Mouse (Mus musculus) heart, postnatal 4 days (tissue): ENCODE results near the gene Alk. TPM values are rescaled to one million over a fixed set of nuclear protein-coding genes. Genes with fewer than 3 reads are reported as not detected.
A peak's percentile ranks its signal among the peaks of the same experiment; 100 is the strongest.

Experiments used
- DNase-seq: peaks from one replicate; pipeline ENCODE4 v3.0.0; 2021
- total RNA-seq, 2 experiments: library from RNA; stranded (reverse); gene quantifications; 2 replicates each; pipeline ENCODE4 v1.2.3; 2021

Gene Alk
- total RNA-seq, 2 experiments from 2014 or later, result 0.07 to 0.19 TPM

DNA sequence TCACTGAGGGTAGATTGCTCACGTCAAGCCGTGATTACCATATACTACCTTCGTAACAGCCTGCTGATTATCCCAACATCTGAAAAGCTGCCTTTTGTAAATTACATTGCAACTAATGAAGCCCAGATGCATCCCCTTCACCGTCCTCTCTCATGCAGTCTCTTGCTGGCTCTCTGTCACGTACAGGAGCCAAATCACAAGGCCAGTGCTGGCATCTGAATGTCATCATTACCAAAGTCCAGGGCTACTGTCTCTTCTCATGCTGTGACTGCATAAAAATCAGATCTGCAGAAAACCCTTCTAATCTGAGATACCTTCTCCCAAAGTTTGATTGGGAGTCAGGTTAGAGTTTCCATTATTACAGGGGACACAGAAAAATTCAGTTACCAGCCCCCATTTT lies 351.0 kb downstream of the Alk start:
- no peak for DNase-seq

DNA sequence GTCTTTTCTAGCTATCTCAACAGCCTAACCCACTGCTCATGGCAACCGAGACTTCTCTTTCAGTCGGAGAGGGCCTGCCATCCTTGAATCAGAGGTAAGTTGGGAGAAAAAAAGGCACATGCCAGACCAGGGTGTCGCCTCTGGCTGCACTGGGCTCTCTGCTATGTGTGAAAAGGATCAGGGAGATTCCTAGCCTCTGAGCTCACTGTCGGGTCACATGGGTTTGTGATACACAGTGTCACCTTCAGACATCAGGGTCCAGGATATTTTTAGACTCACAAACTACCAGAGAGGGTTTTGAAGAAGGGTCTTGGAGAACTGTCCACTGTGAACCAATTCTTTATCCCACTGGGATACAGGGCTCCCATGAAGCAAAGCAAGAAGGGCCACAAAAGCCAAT lies 352.9 kb downstream of the Alk start:
- peak; percentile 19 for DNase-seq

DNA sequence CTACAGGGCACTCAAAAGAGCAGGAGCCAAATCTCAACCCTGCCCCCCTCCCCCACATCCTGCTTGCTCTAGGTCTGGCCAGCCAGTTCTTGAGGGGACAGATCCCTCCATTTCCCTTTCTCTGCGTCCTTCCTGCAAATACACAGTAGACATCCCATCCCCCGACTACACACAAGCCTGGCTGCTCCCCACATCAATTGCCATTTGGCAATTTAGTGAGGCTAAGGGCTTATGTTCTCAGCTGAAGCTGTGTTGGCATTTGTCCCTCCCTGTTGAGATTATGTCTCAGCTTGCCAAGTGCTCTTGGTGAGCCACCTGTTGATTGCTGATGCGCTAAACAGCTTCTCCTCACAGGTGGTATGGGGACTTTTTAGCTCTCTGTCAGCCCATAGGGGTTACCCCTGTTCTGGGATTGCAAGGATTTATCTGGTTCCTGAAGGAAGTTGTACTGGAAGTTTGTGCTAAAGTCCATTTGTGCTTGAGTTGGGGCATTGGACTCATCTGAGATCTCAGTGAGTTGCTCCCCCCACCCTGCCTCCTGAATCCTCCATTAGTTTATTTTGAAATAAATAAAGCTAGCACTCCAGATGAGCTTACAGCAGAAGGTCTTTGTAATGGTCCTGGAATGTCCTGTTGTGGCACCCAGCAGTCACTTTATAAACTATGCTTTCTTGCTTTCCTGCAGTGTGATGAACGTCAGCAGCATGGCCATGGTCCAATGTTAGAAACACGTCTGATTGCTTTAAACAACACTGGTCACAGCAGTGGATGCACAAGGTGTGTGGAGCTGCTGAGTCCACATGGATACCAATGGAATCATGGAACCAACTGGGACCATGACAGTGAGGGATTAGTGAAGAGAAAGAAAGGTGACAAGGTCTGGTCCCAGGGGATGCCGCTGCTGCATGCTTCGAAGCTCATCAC lies 353.7 kb downstream of the Alk start:
- DNase-seq, result peak; percentile 25

DNA sequence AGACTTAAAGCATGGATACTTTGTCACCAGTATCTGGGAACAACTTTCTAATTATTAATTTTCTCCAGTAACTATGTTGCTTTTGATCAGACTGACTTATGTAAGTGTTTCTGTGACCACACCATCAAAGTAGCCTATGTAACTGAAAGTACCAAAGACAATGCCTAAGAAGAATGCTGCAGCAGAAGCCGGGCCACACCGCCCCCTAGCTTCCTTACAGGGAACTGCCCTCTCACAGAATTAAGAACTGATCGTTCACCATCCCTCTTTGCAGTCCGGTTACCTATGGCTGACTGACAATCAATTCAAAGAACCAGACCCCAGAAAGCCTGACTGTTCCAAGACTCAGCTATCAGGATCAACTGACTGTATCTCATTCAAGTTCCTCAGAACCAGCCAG lies 362.4 kb downstream of the Alk start:
- DNase-seq, result peak; percentile 50

DNA sequence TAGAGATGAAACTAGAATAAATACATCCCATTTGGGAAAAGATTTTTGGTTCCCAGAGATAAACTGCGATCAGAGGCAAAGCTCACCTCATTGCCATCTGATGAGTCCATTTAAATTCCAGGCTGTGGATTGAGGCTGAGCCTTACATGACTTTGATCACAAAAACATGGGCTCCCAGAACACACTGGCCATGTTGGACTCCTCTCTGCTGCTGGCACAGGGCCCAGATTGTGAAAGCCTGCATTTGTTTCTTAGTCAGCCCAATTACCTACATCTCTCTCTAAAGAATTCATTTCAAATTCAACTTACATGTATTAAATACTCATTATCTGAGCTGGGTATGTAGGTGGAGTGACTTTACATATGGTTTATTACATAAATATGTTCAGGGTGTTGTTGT lies 367.1 kb downstream of the Alk start:
- DNase-seq, result peak; percentile 21

DNA sequence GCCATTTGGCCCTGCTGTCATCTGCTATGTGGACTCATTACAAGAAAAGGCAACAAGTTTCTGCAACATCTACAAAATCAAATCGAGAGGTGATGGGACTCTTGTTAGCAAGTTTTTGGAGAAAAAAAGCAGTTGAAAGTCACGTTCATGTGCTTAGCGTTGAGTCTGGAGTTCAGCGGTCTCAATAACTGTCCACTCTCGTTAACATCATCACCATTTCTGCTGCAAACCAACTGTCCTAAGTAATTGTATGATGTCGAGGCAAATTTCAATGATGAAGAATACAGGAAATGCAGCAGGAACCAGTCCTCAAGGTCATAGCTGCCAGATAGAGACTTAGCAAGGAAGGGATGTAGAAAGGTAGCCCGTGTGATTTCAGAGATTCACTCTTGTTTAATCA lies 373.5 kb downstream of the Alk start:
- no peak for DNase-seq

DNA sequence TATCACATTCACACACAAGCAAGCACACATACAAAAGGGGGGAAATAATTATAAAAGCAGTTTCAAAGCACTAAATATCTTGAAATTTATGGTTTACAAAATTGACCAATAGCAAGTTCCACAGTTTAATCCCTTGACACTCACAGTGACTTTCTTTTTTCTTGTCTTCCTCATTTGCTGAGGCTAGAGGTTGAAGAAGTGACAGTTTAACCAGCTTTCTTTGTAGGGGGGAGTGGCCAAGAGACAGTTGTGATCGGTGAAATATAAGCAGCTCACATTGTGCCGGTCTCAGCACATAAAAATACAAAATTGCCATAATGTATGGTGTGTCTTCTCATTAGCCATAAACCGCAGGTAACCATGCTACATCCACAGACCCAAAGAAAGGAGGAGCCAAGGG lies 385.6 kb downstream of the Alk start:
- DNase-seq, result no peak

DNA sequence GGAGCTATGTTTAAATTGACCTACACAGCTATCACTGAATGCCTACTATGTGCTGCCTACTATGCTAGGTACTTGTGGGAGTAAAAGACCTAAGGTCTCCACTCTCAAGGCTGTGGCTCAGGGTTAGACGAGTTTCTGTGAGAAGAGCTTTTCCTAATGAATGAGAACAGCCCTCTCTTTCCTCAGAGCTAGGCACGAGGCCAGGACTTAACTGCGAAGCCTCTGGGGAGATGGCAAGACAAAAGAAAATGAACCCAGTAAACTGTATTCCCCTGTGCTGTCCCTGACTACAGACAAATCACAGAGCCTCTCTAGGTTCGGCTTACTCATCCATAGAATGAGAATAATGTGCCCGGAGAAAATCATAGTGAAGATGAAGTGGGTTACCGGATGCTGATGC lies 406.9 kb downstream of the Alk start:
- DNase-seq, result peak; percentile 10

DNA sequence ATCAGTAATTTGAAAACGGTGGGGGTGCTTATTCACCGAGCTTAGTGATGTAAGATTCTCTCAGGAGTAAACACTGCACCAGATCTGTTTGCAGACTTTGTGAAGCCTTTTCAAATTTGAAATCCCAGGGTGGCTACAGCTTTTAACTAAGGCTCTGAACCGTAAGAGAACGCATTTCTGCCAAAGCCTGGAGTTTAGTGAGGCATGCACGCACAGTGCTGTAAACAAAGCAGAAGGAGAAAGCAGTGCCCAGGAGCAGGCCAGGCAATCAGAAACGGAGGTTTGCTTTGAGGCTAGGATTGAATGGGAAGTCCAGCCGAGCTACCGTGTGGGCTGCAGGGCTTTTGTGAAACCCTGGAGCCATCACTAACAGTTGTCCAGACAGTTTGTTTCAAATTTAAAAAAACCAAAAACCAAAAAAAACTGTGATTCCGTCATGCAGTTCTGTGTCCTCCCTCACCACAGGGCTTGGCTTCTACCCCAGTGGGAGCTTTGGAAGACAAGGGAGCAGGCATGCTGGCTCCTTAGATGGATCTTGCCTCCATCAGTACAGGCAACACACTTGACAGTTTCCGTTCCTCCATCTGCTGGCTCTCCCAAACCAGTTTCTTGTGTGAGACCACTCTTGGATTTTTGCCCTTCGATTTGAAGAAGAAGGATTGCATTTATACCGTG lies 409.3 kb downstream of the Alk start:
- no peak for DNase-seq

DNA sequence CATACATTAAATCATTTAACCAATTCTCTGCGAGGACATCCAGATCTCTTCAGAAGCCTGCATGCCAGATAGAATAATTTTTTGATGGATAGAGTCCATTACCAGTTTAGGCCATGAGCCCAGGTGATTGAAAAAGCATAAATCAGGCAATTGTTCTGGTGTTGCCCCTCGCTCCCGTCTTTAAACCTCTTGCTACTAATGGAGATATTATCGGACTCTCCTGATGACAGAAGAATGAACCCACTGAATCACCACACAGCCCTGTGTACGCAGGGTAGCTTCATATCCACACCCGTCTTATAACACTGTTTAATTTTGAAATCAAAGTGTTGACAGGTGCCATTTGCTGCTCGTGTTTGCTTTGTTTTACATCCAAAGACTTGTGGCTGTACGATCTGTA lies 413.9 kb downstream of the Alk start:
- no peak for DNase-seq

DNA sequence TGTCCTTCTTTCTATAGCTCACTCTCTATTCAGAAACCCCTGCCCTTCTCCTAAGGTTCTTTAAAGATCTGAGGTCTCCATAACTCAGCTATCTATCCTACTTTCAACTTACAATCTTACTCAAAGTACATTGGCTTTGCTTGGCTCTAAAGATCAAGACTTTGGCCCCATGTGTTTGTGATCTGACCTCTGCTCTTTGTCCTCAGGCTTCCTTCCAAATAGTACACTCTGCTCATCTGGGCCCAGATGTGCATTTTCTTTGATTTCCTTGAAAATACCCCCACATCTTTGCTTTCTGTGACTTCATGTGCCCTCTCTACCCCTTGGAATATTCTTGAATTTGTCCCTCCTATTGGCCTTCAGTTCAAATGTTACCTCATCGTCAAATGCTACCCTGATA lies 417.4 kb downstream of the Alk start:
- DNase-seq, result no peak

DNA sequence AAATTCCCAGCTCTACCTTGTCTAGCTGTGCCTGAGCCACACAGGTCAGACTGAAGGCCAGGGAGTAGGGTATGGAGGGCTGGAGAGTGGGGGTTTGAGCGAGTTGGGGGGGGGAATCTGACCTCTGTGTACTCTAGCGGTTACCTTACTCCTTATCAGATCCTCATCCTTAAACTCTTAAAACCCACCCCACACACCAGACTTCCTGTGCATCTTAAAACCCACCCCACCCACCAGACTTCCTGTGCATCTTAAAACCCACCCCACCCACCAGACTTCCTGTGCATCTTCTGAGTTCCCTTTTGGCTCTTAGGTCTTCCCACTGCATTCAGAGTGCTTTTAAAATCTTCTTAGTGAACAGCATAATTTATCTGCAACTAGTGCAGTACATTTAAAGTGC lies 422.0 kb downstream of the Alk start:
- DNase-seq, result no peak

DNA sequence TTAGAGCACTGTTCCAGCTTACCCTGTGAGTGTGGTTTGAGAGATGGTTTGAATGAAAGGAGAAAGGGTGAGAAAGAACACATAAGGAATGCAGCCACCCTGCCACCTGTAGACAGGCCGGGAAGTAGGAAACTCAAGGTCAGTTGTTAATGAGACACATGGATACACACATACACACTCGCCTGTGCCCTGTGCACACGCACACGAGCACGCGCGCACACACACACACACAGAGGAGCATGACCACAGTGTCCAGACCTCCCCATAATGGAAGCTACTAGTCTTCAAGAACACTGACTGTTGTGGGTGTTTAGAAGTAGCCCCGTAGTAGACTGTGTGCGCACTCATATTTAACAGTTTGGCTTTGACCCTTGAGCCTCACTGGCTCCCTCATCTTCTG lies 424.2 kb downstream of the Alk start:
- no peak for DNase-seq

DNA sequence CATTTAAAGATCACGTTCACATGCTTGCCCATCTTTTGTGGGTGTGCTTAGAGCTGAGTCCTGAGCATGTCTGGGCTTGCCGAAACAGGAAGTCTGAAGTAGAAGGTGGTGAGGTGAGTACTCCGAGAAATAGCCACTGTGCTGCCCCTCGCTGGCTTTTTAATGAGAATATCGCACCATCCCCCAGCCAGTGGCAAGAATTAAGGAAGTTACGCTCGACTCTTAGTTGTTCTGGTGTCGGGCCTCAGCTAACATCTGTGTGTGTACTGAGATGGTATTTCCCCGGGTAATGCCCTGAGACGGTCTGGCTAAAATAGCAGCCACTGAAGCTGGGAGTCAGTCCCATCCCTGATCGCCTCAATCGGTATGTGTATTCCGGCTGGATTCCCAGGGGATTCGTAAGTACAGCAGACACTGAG lies 424.7 kb downstream of the Alk start:
- DNase-seq, result no peak

DNA sequence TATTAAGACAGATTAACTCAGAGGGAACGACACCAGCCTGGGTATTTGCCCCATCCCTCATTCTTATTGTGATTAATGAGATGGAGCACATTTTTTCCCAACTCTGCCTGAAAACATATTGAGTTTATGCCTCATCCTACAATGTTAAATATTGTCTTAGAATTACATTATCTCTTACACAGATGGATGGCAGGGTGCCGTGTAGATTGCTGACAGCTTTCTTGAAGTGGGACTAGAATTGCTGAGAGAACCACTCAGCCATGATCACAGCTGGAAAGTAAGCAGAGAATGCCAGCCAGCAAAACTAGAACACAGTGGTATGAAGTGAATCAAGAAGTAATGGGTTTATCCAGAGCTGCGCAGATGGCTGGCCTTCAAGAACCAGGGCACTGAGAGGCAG lies 430.6 kb downstream of the Alk start:
- no peak for DNase-seq

DNA sequence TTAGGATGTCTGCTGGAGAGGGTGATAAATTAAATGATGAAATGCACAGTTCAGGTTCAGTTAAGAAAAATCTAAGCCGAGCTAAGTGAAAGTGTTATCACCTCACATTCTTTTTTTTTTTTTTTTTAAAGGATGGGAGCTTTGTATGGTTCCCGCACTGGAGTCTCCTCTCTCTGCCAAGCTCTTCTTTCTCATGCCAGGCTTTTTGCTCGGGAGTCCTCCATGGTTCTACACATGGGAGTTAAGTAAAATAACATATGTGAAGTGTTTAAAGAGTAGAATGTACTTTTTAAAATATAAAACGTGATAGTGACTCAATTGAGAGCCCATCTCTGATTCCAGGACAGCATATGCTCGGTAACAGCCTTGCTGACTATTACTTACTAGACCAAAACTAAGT lies 436.3 kb downstream of the Alk start:
- DNase-seq, result no peak

DNA sequence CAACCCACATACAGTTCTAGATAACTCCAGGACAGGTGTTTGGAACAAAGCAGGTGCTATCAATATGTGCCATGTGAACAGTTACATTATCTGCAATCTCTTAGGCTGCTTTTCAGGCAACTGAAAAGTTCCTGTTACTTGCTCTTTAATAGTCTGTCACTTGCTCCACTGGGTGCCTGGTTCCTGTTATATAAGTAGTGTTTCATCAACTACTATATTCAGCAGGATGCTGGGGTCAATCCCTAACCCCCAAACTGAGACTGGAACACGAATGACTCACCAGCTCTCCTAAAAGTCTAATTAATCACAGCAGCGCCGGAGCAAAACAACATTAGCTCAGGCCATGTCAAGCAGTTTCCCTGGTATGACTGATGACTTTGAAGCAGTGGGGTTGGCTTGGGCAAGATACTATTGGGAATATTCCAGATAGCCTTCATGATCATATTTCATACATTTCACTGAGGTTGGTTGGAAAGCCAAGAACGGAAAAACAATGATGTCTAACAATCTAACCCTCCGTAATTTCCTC lies 445.5 kb downstream of the Alk start:
- DNase-seq, result no peak

DNA sequence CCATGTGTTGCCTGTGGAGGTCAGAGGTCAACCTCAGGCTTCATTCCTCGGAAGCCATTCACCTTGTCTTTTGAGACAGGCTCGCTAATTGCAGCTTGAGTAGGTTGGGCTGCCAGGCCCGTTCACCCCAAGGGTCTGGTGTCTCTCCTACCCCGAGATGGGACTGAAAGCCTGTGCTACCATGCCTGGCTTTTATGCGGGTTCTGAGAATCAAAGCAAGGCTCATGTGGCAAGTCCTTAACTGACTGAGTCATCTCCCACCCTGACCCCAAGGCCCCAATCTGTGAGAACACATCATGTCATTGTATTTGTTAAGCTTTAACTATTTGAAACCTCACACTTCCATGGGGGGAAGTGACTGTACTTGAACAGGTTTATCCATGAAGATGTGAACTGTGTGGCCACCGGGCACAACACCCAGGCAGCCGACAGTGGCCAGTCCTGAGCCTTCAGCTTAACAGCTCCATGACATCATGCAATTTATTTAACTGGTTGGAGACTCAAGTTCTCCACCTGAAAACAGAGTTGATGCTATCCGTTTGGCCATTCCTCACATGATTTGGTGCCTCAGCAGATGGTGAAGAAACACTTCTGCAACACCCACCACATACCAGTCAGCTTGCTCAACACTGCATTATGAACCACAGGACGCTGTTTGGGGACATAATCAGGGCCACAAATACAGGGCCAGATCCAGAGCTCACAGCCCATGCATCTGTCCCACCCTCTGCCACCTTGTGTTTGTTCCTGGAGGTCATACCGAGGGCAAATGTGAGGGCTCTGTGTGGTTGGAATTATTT lies 446.4 kb downstream of the Alk start:
- no peak for DNase-seq

DNA sequence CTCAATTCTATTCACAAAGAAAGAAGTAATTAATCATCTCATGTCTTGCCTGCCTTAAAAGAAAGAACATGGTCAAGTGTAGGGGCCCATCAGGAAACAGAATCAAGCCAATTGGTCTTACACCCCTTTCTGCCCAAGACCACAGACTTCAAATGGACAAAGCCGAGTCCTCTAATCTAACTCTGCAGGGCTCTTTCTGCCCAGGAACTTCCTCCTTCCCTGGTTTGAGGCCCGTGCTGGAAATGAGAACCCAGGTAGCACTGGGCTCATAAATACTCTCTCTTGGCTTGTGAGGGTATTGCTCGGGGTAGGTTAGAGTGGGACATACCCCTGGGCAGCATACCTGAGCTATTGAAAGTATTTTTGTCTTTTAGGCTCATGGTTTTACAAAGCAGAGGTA lies 451.4 kb downstream of the Alk start:
- DNase-seq, result no peak

DNA sequence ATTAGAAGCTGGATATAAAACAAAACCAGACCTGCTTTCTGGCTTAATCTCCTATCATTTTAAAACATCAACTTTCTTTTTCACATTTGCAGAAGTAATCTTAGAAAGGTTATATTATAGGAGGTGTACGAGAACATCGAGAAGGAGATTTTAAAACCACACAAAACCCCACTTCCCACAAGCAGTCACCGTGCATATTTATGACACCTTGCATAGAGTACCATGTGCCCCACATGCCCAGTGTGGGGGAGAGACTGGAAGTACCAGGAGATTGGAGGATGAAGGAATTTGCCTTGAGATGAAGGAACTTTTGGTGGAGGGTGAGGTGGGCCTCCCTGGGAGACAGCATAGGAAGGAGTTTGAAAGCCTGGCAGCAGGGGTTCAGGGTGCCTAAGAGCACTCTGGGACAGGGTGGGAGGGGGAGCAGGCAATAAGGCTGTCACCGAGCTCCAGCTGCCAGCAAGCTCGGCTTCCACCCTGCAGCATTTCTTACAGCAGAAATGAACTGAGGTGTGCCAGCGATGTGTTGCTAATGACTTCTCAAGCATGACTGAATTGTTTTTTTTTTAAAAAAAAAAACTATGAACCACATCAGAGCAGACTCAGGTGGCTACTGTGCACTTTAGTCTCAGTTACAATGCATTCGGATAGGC lies 459.4 kb downstream of the Alk start:
- DNase-seq, result no peak

DNA sequence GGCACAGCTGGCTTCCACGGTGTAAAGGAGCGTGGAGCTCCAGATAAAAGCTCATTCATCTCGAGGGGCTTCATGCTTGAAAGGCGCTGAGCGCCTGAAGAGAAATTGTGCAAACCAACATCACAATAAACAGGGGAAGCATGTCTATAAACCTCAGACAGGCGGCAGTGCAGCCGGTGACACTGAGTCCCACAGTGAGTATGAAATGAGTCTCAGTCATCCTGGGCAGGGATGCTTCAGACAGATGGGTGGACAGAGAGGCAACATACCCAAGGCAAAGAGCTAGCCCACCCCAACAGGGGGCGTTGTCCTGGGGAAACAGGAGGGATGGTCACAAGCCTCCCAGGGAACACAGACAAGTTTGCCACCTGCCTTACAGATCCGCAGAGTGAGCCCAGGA lies 460.0 kb downstream of the Alk start:
- no peak for DNase-seq

DNA sequence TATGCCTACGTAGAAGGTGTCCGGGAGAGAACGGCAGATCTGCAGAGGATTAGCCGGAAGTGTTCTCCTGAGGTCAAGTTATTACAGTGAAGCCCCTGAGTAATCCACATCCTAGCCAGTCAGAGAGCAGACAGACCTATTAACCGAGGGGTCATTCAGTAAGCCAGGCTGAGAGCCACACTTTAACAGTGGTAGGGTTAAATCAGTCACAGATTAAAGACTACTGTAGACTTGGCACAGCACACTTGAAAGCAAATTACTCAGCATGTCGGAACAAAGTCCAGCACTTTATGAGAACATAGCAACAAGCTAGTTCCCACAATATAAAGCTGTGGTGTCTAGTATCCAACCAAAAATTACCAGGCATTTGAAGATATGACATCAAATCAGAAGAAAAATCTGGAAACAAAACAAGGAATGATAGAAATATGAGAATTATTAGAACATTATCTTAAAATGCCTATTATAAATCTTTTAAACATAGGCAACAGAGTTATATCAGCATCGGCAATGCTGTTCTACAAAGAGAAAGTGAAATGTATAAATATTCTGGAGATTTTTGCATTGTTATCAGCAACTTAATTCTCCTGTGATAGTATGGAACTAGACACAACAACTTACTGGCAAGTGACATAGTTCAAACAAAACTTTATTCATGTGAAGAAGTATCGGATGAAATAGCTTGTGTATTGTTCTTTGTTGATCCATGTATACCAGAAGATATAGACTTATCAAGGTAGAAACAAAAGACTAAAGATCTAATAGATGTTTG lies 472.1 kb downstream of the Alk start:
- DNase-seq, result no peak
